Comparison of ENCODE assay signal across 30 mouse cellular contexts in the genomic region with DNA sequence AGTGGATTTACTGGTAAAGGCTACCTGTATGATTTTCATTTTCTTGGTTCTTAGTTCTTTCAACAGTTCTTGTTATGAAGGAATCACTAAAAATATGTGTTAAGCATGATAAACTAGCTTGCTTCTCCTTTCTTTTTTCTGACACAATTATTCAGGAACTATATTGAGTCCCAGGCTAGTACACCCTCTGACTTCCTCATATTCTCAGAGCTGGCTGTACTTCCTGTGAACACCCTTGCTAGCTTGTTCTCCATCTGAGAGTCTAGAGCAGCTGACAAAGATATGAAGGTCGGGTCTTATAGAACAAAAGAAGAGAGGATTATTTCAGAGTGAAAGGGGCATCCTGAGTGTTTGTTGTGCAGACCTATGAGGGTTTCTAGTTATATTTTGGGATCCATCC. TPM values are rescaled to one million over a fixed set of nuclear protein-coding genes. Genes with fewer than 3 reads are reported as not detected.
DNase-seq lines count a peak whose midpoint lies in the region; ATAC-seq and TF ChIP-seq lines count a peak whose summit lies in the region.
"Had no signal": no experiment of that assay in that cellular context is flagged by ENCODE, and none has a peak within 500 bp of the region (broad histone marks: within the 10 kb centered on the region; RNA-seq: fewer than 3 reads in every experiment).

No protein-coding gene starts in this region.

- 40% methylated on average over 1 of the region's 1 CpGs for WGBS in liver, adult 2 months
- WGBS in liver, embryonic 12.5 days (ENCODE audit: insufficient replicate concordance): 14% methylated on average over 1 of the region's 1 CpGs

- H3K27me3 ChIP-seq in liver, adult 2 months (ENCODE audit: control insufficient read depth, insufficient read depth, low read length): no peaks in the 10 kb centered on the region
- H3K27me3 ChIP-seq in liver, embryonic 12.5 days (replicated peaks): no peaks in the 10 kb centered on the region
- H3K27me3 ChIP-seq: embryonic facial prominence, embryonic 13.5 days; forebrain, embryonic 12.5 days; heart, embryonic 15.5 days; intestine, embryonic 15.5 days; neural tube, embryonic 15.5 days had no signal

- H3K36me3 ChIP-seq in liver, adult 2 months (ENCODE audit: control insufficient read depth, insufficient read depth, low read length): no peaks in the 10 kb centered on the region
- H3K36me3 ChIP-seq in liver, embryonic 12.5 days: no peaks in the 10 kb centered on the region
- H3K36me3 ChIP-seq: embryonic facial prominence, embryonic 13.5 days; forebrain, embryonic 12.5 days; G1E; heart, embryonic 15.5 days; intestine, embryonic 15.5 days; limb, embryonic 10.5 days; neural tube, embryonic 15.5 days had no signal

- TF ChIP-seq POLR2A in liver, adult 2 months (IDR thresholded peaks at IDR 0.05; ENCODE audit: extremely low read depth, insufficient read depth, low read length): no peak
- no peak for TF ChIP-seq POLR2A in bone marrow macrophage, adult 2 months (IDR thresholded peaks at IDR 0.05; ENCODE audit: borderline replicate concordance, low read depth, low read length)

- no peaks in the 10 kb centered on the region for H3K79me2 ChIP-seq in liver, adult 2 months (ENCODE audit: control insufficient read depth, insufficient read depth, low read length)

- no peak for ATAC-seq in liver, embryonic 12.5 days
- peak; percentile 98 for ATAC-seq in megakaryocyte progenitor cell, adult 5-6 weeks (replicated peaks; ENCODE audit: poor library complexity)
- ATAC-seq: activated CD4-positive, CD25-positive, alpha-beta regulatory T cell, adult 4 months; hindbrain, embryonic 16.5 days had no signal

- H3K4me3 ChIP-seq in liver, adult 2 months (ENCODE audit: insufficient read depth, low read depth, low read length): no peak overlapping the region
- H3K4me3 ChIP-seq in liver, embryonic 12.5 days: no peak overlapping the region
- H3K4me3 ChIP-seq in bone marrow macrophage, adult 2 months (ENCODE audit: insufficient read depth, low read length): no peak overlapping the region
- H3K4me3 ChIP-seq: embryonic facial prominence, embryonic 13.5 days; erythroblast, embryonic 14.5 days; forebrain, embryonic 12.5 days; heart, embryonic 15.5 days; intestine, embryonic 15.5 days; layer of hippocampus, adult 2 months; limb, embryonic 10.5 days; neural tube, embryonic 15.5 days had no signal

- no peak overlapping the region for H3K27ac ChIP-seq in liver, adult 2 months (replicated peaks; ENCODE audit: insufficient read depth, low read depth, low read length)
- no peak overlapping the region for H3K27ac ChIP-seq in liver, embryonic 12.5 days
- H3K27ac ChIP-seq in bone marrow macrophage, adult 2 months (ENCODE audit: insufficient read depth, low read depth, low read length): peak overlapping the region; percentile 74
- H3K27ac ChIP-seq: embryonic facial prominence, embryonic 13.5 days; forebrain, embryonic 12.5 days; heart, embryonic 15.5 days; intestine, embryonic 15.5 days; layer of hippocampus, adult 2 months; limb, embryonic 10.5 days; neural tube, embryonic 15.5 days had no signal

- DNase-seq in liver, adult 2 months (ENCODE audit: extremely low read depth, low read depth, low spot score): peak; percentile 28
- DNase-seq in 416B (ENCODE audit: low read depth): peak; percentile 39
- no peak for DNase-seq in gastrocnemius, adult 8-10 months (ENCODE audit: low spot score in 2 of 2)
- DNase-seq in kidney, adult 9 months: no peak
- DNase-seq in kidney, postnatal 14 days: no peak
- DNase-seq: adrenal gland, adult 8-10 months; cerebellum, adult 9-11 months; gastrocnemius, postnatal 36 days; heart, postnatal 4 days; kidney, adult 8-10 months; kidney, postnatal 25 days; liver; lung, embryonic 14.5 days had no signal

- H3K4me1 ChIP-seq in liver, adult 2 months (ENCODE audit: control insufficient read depth, insufficient read depth, low read length): no peaks in the 10 kb centered on the region
- no peaks in the 10 kb centered on the region for H3K4me1 ChIP-seq in liver, embryonic 12.5 days
- peaks cover 23% of the 10 kb centered on the region for H3K4me1 ChIP-seq in bone marrow macrophage, adult 2 months (ENCODE audit: control insufficient read depth, insufficient read depth, low read length)
- H3K4me1 ChIP-seq: embryonic facial prominence, embryonic 13.5 days; forebrain, embryonic 12.5 days; intestine, embryonic 15.5 days; neural tube, embryonic 15.5 days had no signal

- no peak overlapping the region for H3K4me2 ChIP-seq in liver, embryonic 12.5 days
- H3K4me2 ChIP-seq: embryonic facial prominence, embryonic 13.5 days; forebrain, embryonic 12.5 days; heart, embryonic 15.5 days; intestine, embryonic 15.5 days; lung, embryonic 14.5 days; neural tube, embryonic 15.5 days had no signal

- TF ChIP-seq CTCF in liver, adult 2 months (IDR thresholded peaks at IDR 0.05; ENCODE audit: low read depth, low read length): no peak
- no peak for TF ChIP-seq CTCF in bone marrow macrophage, adult 2 months (IDR thresholded peaks at IDR 0.05; ENCODE audit: low read depth, low read length)

- H3K9ac ChIP-seq in liver, adult 2 months (ENCODE audit: low read depth, low read length): no peak overlapping the region
- no peak overlapping the region for H3K9ac ChIP-seq in liver, embryonic 12.5 days
- H3K9ac ChIP-seq: embryonic facial prominence, embryonic 13.5 days; forebrain, embryonic 12.5 days; heart, embryonic 15.5 days; intestine, embryonic 15.5 days; lung, embryonic 14.5 days; neural tube, embryonic 15.5 days had no signal

- no peaks in the 10 kb centered on the region for H3K9me3 ChIP-seq in liver, embryonic 12.5 days (replicated peaks)
- H3K9me3 ChIP-seq: embryonic facial prominence, embryonic 13.5 days; forebrain, embryonic 12.5 days; G1E; heart, embryonic 15.5 days; intestine, embryonic 15.5 days; limb, embryonic 10.5 days; neural tube, embryonic 15.5 days had no signal

RNA-seq across cellular contexts. Expression of gene Scrg1, which starts 7.1 kb away (rescaled TPM):
- total RNA-seq in liver, adult 2 months (2014; rRNA removed): not detected in 2 replicates
- not detected in 2 replicates for polyA plus RNA-seq in liver, adult 2 months (2012; rRNA removed)
- 0.18 TPM in 1 of 2 replicates, not detected in the other for polyA plus RNA-seq in liver, embryonic 12.5 days (2016; fragmentation: Nextera tagmentation; extraction: Ambion mirVana)
- polyA plus RNA-seq in bone marrow macrophage, adult 2 months (2012; ENCODE audit: insufficient read depth, insufficient read length, missing spikeins): not detected in 2 replicates
- total RNA-seq in megakaryocyte progenitor cell, adult 5-6 weeks (2015): 0.88 and 1.6 TPM in 2 replicates
- not detected in 2 replicates for total RNA-seq in megakaryocyte progenitor cell, adult 5-6 weeks (2017)
- not detected for total RNA-seq in gastrocnemius, adult 8-10 months (2022)
- total RNA-seq: G1E; gastrocnemius, postnatal 36 days; heart, adult 8-10 months; heart, postnatal 4 days; megakaryocyte-erythroid progenitor cell, adult 5-6 weeks had no signal
- polyA plus RNA-seq: activated CD4-positive, CD25-positive, alpha-beta regulatory T cell, adult 4 months; erythroblast, embryonic 14.5 days; G1E; limb, embryonic 10.5 days; testis, adult 2 months had no signal

RNA-seq across cellular contexts. Expression of gene Sap30, which starts 24.8 kb away (rescaled TPM):
- 4.2 and 5.6 TPM in 2 replicates for total RNA-seq in liver, adult 2 months (2014; rRNA removed)
- polyA plus RNA-seq in liver, adult 2 months (2012; rRNA removed): 3.5 TPM in 2 replicates
- polyA plus RNA-seq in liver, embryonic 12.5 days (2016; fragmentation: Nextera tagmentation; extraction: Ambion mirVana): 26.9 and 27.8 TPM in 2 replicates
- polyA plus RNA-seq in bone marrow macrophage, adult 2 months (2012; ENCODE audit: insufficient read depth, insufficient read length, missing spikeins): 47.8 and 50.9 TPM in 2 replicates
- 56.9 and 60.7 TPM in 2 replicates for total RNA-seq in megakaryocyte progenitor cell, adult 5-6 weeks (2015)
- 73.0 and 90.5 TPM in 2 replicates for total RNA-seq in megakaryocyte progenitor cell, adult 5-6 weeks (2017)
- 10 to 100 TPM in 3 of 4 experiments, 1 to 10 TPM in 1; 8.7 to 11.0 (median 10.6) TPM for total RNA-seq in gastrocnemius, adult 8-10 months (2022)

RNA-seq across cellular contexts. Expression of gene Hmgb2, which starts 48.9 kb away (rescaled TPM):
- total RNA-seq in liver, adult 2 months (2014; rRNA removed): 2.6 and 3.1 TPM in 2 replicates
- 0.52 and 0.65 TPM in 2 replicates for polyA plus RNA-seq in liver, adult 2 months (2012; rRNA removed)
- polyA plus RNA-seq in liver, embryonic 12.5 days (2016; fragmentation: Nextera tagmentation; extraction: Ambion mirVana): 380 and 430 TPM in 2 replicates
- 55.6 and 95.1 TPM in 2 replicates for polyA plus RNA-seq in bone marrow macrophage, adult 2 months (2012; ENCODE audit: insufficient read depth, insufficient read length, missing spikeins)
- 432 and 457 TPM in 2 replicates for total RNA-seq in megakaryocyte progenitor cell, adult 5-6 weeks (2015)
- 491 and 530 TPM in 2 replicates for total RNA-seq in megakaryocyte progenitor cell, adult 5-6 weeks (2017)
- total RNA-seq in gastrocnemius, adult 8-10 months (2022): 1 to 10 TPM; 2.5 to 6.5 (median 4.8) TPM

Comparison
In these comparisons a context has a peak if more than half of its experiments do, and no peak if none do; other contexts are left out.
1. DNase-seq: peak in liver, adult 2 months (single experiment) and 416B (single experiment); none in gastrocnemius, adult 8-10 months (0 of 2), kidney, adult 9 months (single experiment) and kidney, postnatal 14 days (single experiment).
2. RNA of gene Hmgb2, which starts 48.9 kb away (total RNA-seq): 432 to 530 TPM in megakaryocyte progenitor cell, adult 5-6 weeks; 2.5 to 6.5 TPM in gastrocnemius, adult 8-10 months and 2.6 to 3.1 TPM in liver, adult 2 months; every median in the first group is over 10 times any median in the second.